ENCODE assay signal across 19 mouse cellular contexts in the genomic region with DNA sequence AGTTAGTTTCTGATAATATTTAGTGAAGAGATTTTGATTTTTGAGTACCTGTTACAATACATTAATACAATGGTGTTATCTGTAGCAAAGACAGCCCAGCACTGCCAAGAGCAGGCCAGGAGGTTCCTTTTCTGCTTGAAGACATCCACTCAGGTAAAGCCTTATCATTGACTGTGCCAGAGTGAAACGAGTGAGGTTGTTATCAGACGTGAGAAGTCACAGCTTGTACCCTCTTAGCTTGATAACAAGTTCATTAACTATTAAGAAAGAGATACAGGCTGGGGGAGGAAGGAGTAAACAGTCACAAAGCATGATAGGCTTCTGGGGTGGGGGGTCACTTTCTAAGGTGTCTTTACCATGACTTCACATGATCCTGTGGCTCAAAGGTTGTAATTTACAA. TPM values are rescaled to one million over a fixed set of nuclear protein-coding genes. Genes with fewer than 3 reads are reported as not detected.
A peak's percentile ranks its signal among the peaks of the same experiment; 100 is the strongest.
DNase-seq lines count a peak whose midpoint lies in the region; ATAC-seq lines count a peak whose summit lies in the region.
"Had no signal": no experiment of that assay in that cellular context is flagged by ENCODE, and none has a peak within 500 bp of the region (broad histone marks: within the 10 kb centered on the region; RNA-seq: fewer than 3 reads in every experiment).

No protein-coding gene starts in this region.

- no peak overlapping the region for H3K9ac ChIP-seq in heart, embryonic 12.5 days
- no peak overlapping the region for H3K9ac ChIP-seq in intestine, embryonic 16.5 days (ENCODE audit: low read depth, low read length)
- H3K9ac ChIP-seq in liver, embryonic 15.5 days, result peak overlapping the region; percentile 15; the same call in 1 of the 2 replicates
- no peak overlapping the region for H3K9ac ChIP-seq in stomach, embryonic 16.5 days (ENCODE audit: low read length)
- H3K9ac ChIP-seq: lung, embryonic 15.5 days; neural tube, embryonic 12.5 days had no signal

- no peak overlapping the region for H3K27ac ChIP-seq in heart, embryonic 12.5 days (ENCODE audit: poor library complexity, severe bottlenecking)
- H3K27ac ChIP-seq in intestine, embryonic 16.5 days (ENCODE audit: low read length), result peak overlapping the region; percentile 74
- H3K27ac ChIP-seq in liver, embryonic 15.5 days (replicated peaks), result peak overlapping the region; percentile 86
- peak overlapping the region; percentile 73 for H3K27ac ChIP-seq in stomach, embryonic 16.5 days (ENCODE audit: low read length)
- H3K27ac ChIP-seq: gastrocnemius, adult 2 months; limb, embryonic 10.5 days; lung, embryonic 15.5 days; neural tube, embryonic 12.5 days had no signal

- peak; percentile 30 for DNase-seq in heart, adult 11 months
- no peak for DNase-seq in left cerebral cortex, adult 8-10 months (ENCODE audit: low spot score in 2 of 2)
- no peak for DNase-seq in layer of hippocampus, adult 9-11 months
- DNase-seq: cerebellum, adult 11 months; cerebellum, postnatal 14 days; gastrocnemius, adult 2 months; heart, postnatal 4 days; right cerebral cortex, postnatal 25 days; thymus, adult 18-20 months had no signal

- no peaks in the 10 kb centered on the region for H3K27me3 ChIP-seq in heart, embryonic 12.5 days (replicated peaks)
- no peaks in the 10 kb centered on the region for H3K27me3 ChIP-seq in intestine, embryonic 16.5 days (replicated peaks; ENCODE audit: control insufficient read depth, insufficient read depth, low read length)
- no peaks in the 10 kb centered on the region for H3K27me3 ChIP-seq in liver, embryonic 15.5 days
- H3K27me3 ChIP-seq in stomach, embryonic 16.5 days (ENCODE audit: control insufficient read depth, insufficient read depth, low read length), result no peaks in the 10 kb centered on the region
- H3K27me3 ChIP-seq: lung, embryonic 15.5 days; neural tube, embryonic 12.5 days had no signal

- no peak for ATAC-seq in heart, embryonic 12.5 days (ENCODE audit: insufficient number of reproducible peaks, low FRiP score)
- peak; percentile 83 for ATAC-seq in intestine, embryonic 16.5 days
- peak; percentile 91 for ATAC-seq in liver, embryonic 15.5 days (ENCODE audit: insufficient read depth)
- ATAC-seq in stomach, embryonic 16.5 days (ENCODE audit: insufficient read depth, low FRiP score), result no peak
- no peak for ATAC-seq in frontal cortex, adult (ENCODE audit: low TSS enrichment)
- ATAC-seq: CD4-positive, CD25-positive, alpha-beta regulatory T cell, adult 4 months; forebrain, embryonic 16.5 days had no signal

- H3K4me1 ChIP-seq in heart, embryonic 12.5 days (replicated peaks), result peaks cover 3% of the 10 kb centered on the region; the same call in 1 of the 2 replicates
- H3K4me1 ChIP-seq in intestine, embryonic 16.5 days (ENCODE audit: control insufficient read depth, insufficient read depth, low read length), result no peaks in the 10 kb centered on the region; the same call in 1 of the 2 replicates
- peaks cover 41% of the 10 kb centered on the region for H3K4me1 ChIP-seq in liver, embryonic 15.5 days (replicated peaks)
- H3K4me1 ChIP-seq in stomach, embryonic 16.5 days (ENCODE audit: control insufficient read depth, insufficient read depth, low read length), result peaks cover 5% of the 10 kb centered on the region; the same call in 1 of the 2 replicates
- H3K4me1 ChIP-seq: limb, embryonic 10.5 days; neural tube, embryonic 12.5 days had no signal

- H3K9me3 ChIP-seq in heart, embryonic 12.5 days (replicated peaks), result no peaks in the 10 kb centered on the region
- H3K9me3 ChIP-seq in intestine, embryonic 16.5 days (ENCODE audit: control insufficient read depth, low read length), result no peaks in the 10 kb centered on the region
- no peaks in the 10 kb centered on the region for H3K9me3 ChIP-seq in liver, embryonic 15.5 days (replicated peaks)
- H3K9me3 ChIP-seq in stomach, embryonic 16.5 days (replicated peaks; ENCODE audit: control insufficient read depth, low read length), result no peaks in the 10 kb centered on the region
- H3K9me3 ChIP-seq: limb, embryonic 10.5 days; lung, embryonic 15.5 days; neural tube, embryonic 12.5 days had no signal

- peaks cover 6% of the 10 kb centered on the region for H3K36me3 ChIP-seq in heart, embryonic 12.5 days
- H3K36me3 ChIP-seq in intestine, embryonic 16.5 days (ENCODE audit: control insufficient read depth, insufficient read depth, low read length), result no peaks in the 10 kb centered on the region
- 0 out of 2 replicates have a peak, but pooled peaks cover 10% of the 10 kb centered on the region for H3K36me3 ChIP-seq in liver, embryonic 15.5 days (replicated peaks)
- H3K36me3 ChIP-seq in stomach, embryonic 16.5 days (ENCODE audit: control insufficient read depth, insufficient read depth, low read length), result no peaks in the 10 kb centered on the region
- H3K36me3 ChIP-seq: lung, embryonic 15.5 days; neural tube, embryonic 12.5 days had no signal

- H3K4me3 ChIP-seq in heart, embryonic 12.5 days, result no peak overlapping the region
- H3K4me3 ChIP-seq in intestine, embryonic 16.5 days (ENCODE audit: low read length), result no peak overlapping the region
- H3K4me3 ChIP-seq in liver, embryonic 15.5 days (replicated peaks), result 0 out of 2 replicates have a peak overlapping the region, but pooled peaks have one; percentile 1
- H3K4me3 ChIP-seq in stomach, embryonic 16.5 days (replicated peaks; ENCODE audit: low read length), result no peak overlapping the region
- H3K4me3 ChIP-seq: gastrocnemius, adult 2 months; limb, embryonic 10.5 days; lung, embryonic 15.5 days; neural tube, embryonic 12.5 days had no signal

- no peak overlapping the region for H3K4me2 ChIP-seq in heart, embryonic 12.5 days
- no peak overlapping the region for H3K4me2 ChIP-seq in intestine, embryonic 16.5 days (ENCODE audit: low read depth, low read length)
- peak overlapping the region; percentile 35 for H3K4me2 ChIP-seq in liver, embryonic 15.5 days
- H3K4me2 ChIP-seq in stomach, embryonic 16.5 days (ENCODE audit: low read depth, low read length), result no peak overlapping the region
- H3K4me2 ChIP-seq: lung, embryonic 15.5 days; neural tube, embryonic 12.5 days had no signal

- WGBS in heart, embryonic 12.5 days, result 5% methylated on average over 2 of the region's 2 CpGs
- 47% methylated on average over 2 of the region's 2 CpGs for WGBS in intestine, embryonic 16.5 days
- 1% methylated on average over 2 of the region's 2 CpGs for WGBS in liver, embryonic 15.5 days (ENCODE audit: insufficient replicate concordance)
- WGBS in stomach, embryonic 16.5 days, result 34% methylated on average over 2 of the region's 2 CpGs

RNA-seq across cellular contexts. Expression of gene Foxn2, which starts 19.0 kb away (rescaled TPM):
- polyA plus RNA-seq in heart, embryonic 12.5 days (2016; fragmentation: Nextera tagmentation; extraction: Ambion mirVana), result 12.2 and 12.4 TPM in 2 replicates
- 14.6 and 15.4 TPM in 2 replicates for polyA plus RNA-seq in intestine, embryonic 16.5 days (2015; fragmentation: Nextera tagmentation; extraction: Ambion mirVana)
- polyA plus RNA-seq in liver, embryonic 15.5 days (2015; fragmentation: Nextera tagmentation; extraction: Ambion mirVana), result 10.7 and 11.5 TPM in 2 replicates
- 19.5 and 20.3 TPM in 2 replicates for polyA plus RNA-seq in stomach, embryonic 16.5 days (2015; fragmentation: Nextera tagmentation; extraction: Ambion mirVana)
- total RNA-seq in left cerebral cortex, adult 8-10 months (2022), result 10 to 100 TPM; 16.3 to 18.8 (median 17.6) TPM

Comparison
In these comparisons a context has a peak if more than half of its experiments do, and no peak if none do; other contexts are left out.
1. ATAC-seq: peak in intestine, embryonic 16.5 days (single experiment) and liver, embryonic 15.5 days (single experiment); none in heart, embryonic 12.5 days (single experiment), stomach, embryonic 16.5 days (single experiment) and frontal cortex, adult (single experiment).